13 mouse cellular contexts compared by ENCODE assay signal in genomic region chr19:14610542-14611317, GRCm38 (mm10).
"Had no signal": no experiment of that assay in that cellular context is flagged by ENCODE, and none has a peak within 500 bp of the region (broad histone marks: within the 10 kb centered on the region; RNA-seq: fewer than 3 reads in every experiment).

No protein-coding gene starts in this region.

- DNase-seq: kidney, adult 8-10 months; kidney, postnatal 25 days; layer of hippocampus, adult 9-11 months; layer of hippocampus, postnatal 36 days; midbrain, embryonic 14.5 days; thymus, adult 18-20 months; thymus, postnatal 14 days had no signal

- H3K27ac ChIP-seq: limb, embryonic 15.5 days; liver, embryonic 14.5 days; lung, embryonic 15.5 days; neural tube, embryonic 12.5 days; stomach, postnatal 0 days had no signal

- ATAC-seq: hindbrain, embryonic 16.5 days had no signal

- H3K27me3 ChIP-seq: limb, embryonic 15.5 days; neural tube, embryonic 12.5 days had no signal

- H3K4me1 ChIP-seq: limb, embryonic 15.5 days; neural tube, embryonic 12.5 days had no signal

- H3K4me2 ChIP-seq: limb, embryonic 15.5 days; lung, embryonic 15.5 days; neural tube, embryonic 12.5 days had no signal

- H3K9me3 ChIP-seq: limb, embryonic 15.5 days; lung, embryonic 15.5 days; neural tube, embryonic 12.5 days had no signal

- H3K4me3 ChIP-seq: limb, embryonic 15.5 days; lung, embryonic 15.5 days; neural tube, embryonic 12.5 days had no signal

- H3K36me3 ChIP-seq: limb, embryonic 15.5 days; lung, embryonic 15.5 days; neural tube, embryonic 12.5 days had no signal

- H3K9ac ChIP-seq: limb, embryonic 15.5 days; liver, embryonic 14.5 days; lung, embryonic 15.5 days; neural tube, embryonic 12.5 days had no signal
